Mouse (Mus musculus) bone marrow, adult 2 months (tissue): ENCODE results near the gene Adssl1. TPM values are rescaled to one million over a fixed set of nuclear protein-coding genes. Genes with fewer than 3 reads are reported as not detected.

Experiments used
- H3K27ac ChIP-seq: fragments of 200-500 bp; 2 replicates; pipeline ENCODE4 v1.5.1; 2012; ENCODE audit warnings: low read depth, mild to moderate bottlenecking, control low read depth, inconsistent platforms, low read length; ENCODE audit not compliant: control insufficient read depth, poor library complexity, insufficient read depth
- H3K4me1 ChIP-seq: fragments of 200-500 bp; 2 replicates; pipeline ENCODE4 v1.6.1; 2011; ENCODE audit warnings: low read length; ENCODE audit not compliant: control insufficient read depth, insufficient read depth
- H3K4me3 ChIP-seq: fragments of 200-500 bp; replicated peaks from 2 replicates; pipeline ENCODE3; 2011; ENCODE audit warnings: mild to moderate bottlenecking, low read depth, low read length, control low read depth; ENCODE audit not compliant: control insufficient read depth
- CTCF ChIP-seq: fragments of 200-500 bp; IDR thresholded peaks from 2 replicates; pipeline ENCODE4 v1.5.1; 2011; ENCODE audit warnings: low read length, control low read depth; ENCODE audit not compliant: control insufficient read depth, insufficient read depth
- POLR2A ChIP-seq: fragments of 200-500 bp; IDR thresholded peaks from 2 replicates; pipeline ENCODE4 v1.6.1; 2011; ENCODE audit warnings: low read depth, mild to moderate bottlenecking, control low read depth, low read length, borderline replicate concordance; ENCODE audit not compliant: control insufficient read depth
- WGBS: fragments of 180-500 bp; shearing (Covaris S2); methylation state at CpG from one replicate; pipeline ENCODE4 v1.1.7; 2018; 5-methylcytosine and 5-hydroxymethylcytosine counted together
- polyA plus RNA-seq: library from polyadenylated mRNA; stranded (reverse); fragments of >200 nt; gene quantifications from 2 replicates; pipeline ENCODE4 v1.2.4, GENCODE M21; 2011; ENCODE audit warnings: low replicate concordance; ENCODE audit not compliant: missing spikeins, insufficient read depth, insufficient read length

The Adssl1 gene
- polyA plus RNA-seq, 1 experiment = 44.8 TPM

- peaks cover 22% of the 10 kb centered on the region for H3K4me1 ChIP-seq
Measured at GRCm38 (mm10) chr12:112621900-112622299, 2.1 kb downstream of the Adssl1 start.

GRCm38 (mm10) chr12:112623742-112624141 lies 3.9 kb downstream of the Adssl1 start:
- peaks cover 21% of the 10 kb centered on the region; the same call in 1 of the 2 replicates for H3K4me1 ChIP-seq
- no peak overlapping the region for H3K4me3 ChIP-seq
- peak; percentile 89 for TF ChIP-seq CTCF
- no peak for TF ChIP-seq POLR2A
- no peak overlapping the region for H3K27ac ChIP-seq
- WGBS = 13% methylated on average over 2 of the region's 2 CpGs

More at GRCm38 (mm10) chr12:112621900-112622299, 2.1 kb downstream of the Adssl1 start:
- TF ChIP-seq CTCF (no peak), POLR2A (no peak)
- WGBS = 49% methylated on average over 3 of the region's 3 CpGs
- Histone ChIP-seq H3K27ac (no peak overlapping the region), H3K4me3 (no peak overlapping the region)

GRCm38 (mm10) chr12:112625700-112626099 lies 5.9 kb downstream of the Adssl1 start:
- TF ChIP-seq CTCF = no peak
- TF ChIP-seq POLR2A = no peak
- Histone ChIP-seq H3K27ac (peak overlapping the region; percentile 17; the same call in 1 of the 2 replicates), H3K4me1 (peaks cover 23% of the 10 kb centered on the region), H3K4me3 (no peak overlapping the region)
- WGBS = 71% methylated on average over 4 of the region's 4 CpGs

- WGBS = 66% methylated on average over 6 of the region's 6 CpGs
- Histone ChIP-seq H3K4me1 (peaks cover 22% of the 10 kb centered on the region), H3K4me3 (no peak overlapping the region), H3K27ac (peak overlapping the region; percentile 17; the same call in 1 of the 2 replicates)
- TF ChIP-seq POLR2A = no peak
Measured at GRCm38 (mm10) chr12:112626455-112626854, 6.6 kb downstream of the Adssl1 start.

GRCm38 (mm10) chr12:112627097-112627881 lies 7.4 kb downstream of the Adssl1 start:
- Histone ChIP-seq H3K4me3 (no peak overlapping the region), H3K27ac (peak overlapping the region; percentile 92), H3K4me1 (peaks cover 24% of the 10 kb centered on the region)
- TF ChIP-seq POLR2A (no peak), CTCF (peak; percentile 67)
- WGBS = 48% methylated on average over 7 of the region's 7 CpGs

GRCm38 (mm10) chr12:112628197-112628596 lies 8.4 kb downstream of the Adssl1 start:
- Histone ChIP-seq H3K27ac (peak overlapping the region; percentile 92), H3K4me1 (peaks cover 28% of the 10 kb centered on the region), H3K4me3 (peak overlapping the region; percentile 25)
- TF ChIP-seq CTCF = no peak
- no peak for TF ChIP-seq POLR2A
- 12% methylated on average over 6 of the region's 6 CpGs for WGBS

- peak overlapping the region; percentile 53 for H3K4me3 ChIP-seq
- WGBS = 2% methylated on average over 19 of the region's 19 CpGs
- H3K4me1 ChIP-seq = peaks cover 30% of the 10 kb centered on the region
- peak overlapping the region; percentile 92 for H3K27ac ChIP-seq
- TF ChIP-seq CTCF = no peak
- peak; percentile 46; the same call in 1 of the 2 replicates for TF ChIP-seq POLR2A
Measured at GRCm38 (mm10) chr12:112628928-112629721, 9.3 kb downstream of the Adssl1 start.

- Histone ChIP-seq H3K4me3 (no peak overlapping the region), H3K27ac (peak overlapping the region; percentile 0; the same call in 1 of the 2 replicates), H3K4me1 (peaks cover 30% of the 10 kb centered on the region)
- 75% methylated on average over 12 of the region's 12 CpGs for WGBS
- no peak for TF ChIP-seq POLR2A
- TF ChIP-seq CTCF = no peak
Measured at GRCm38 (mm10) chr12:112630029-112630428, 10.2 kb downstream of the Adssl1 start.
